Mouse (Mus musculus): ENCODE measurements around the gene Rnf212b. TPM values are rescaled to one million over a fixed set of nuclear protein-coding genes. Genes with fewer than 3 reads are reported as not detected.
"Not testable (repeated sequence)": the region's sequence is repeated elsewhere in the genome, so short reads cannot be mapped to it uniquely, and the experiment has no call there.

Rnf212b gene
- total RNA-seq (2014; rRNA removed) (not detected in 2 replicates), polyA plus RNA-seq (2012; rRNA removed) (not detected in 2 replicates)

GRCm38 (mm10) chr14:54813991-54814390 lies at the start of gene Rnf212b:
TSS of gene Rnf212b (plus strand) at chr14:54814141.
- TF ChIP-seq POLR2A (IDR thresholded peaks at IDR 0.05; ENCODE audit: extremely low read depth, insufficient read depth, low read length) (no peak), CTCF (IDR thresholded peaks at IDR 0.05; ENCODE audit: low read depth, low read length) (no peak)
- WGBS = 86% methylated on average over 29 of the region's 29 CpGs
- Histone ChIP-seq H3K4me1 (ENCODE audit: control insufficient read depth, insufficient read depth, low read length) (no peaks in the 10 kb centered on the region), H3K79me2 (ENCODE audit: control insufficient read depth, insufficient read depth, low read length) (no peaks in the 10 kb centered on the region), H3K27ac (replicated peaks; ENCODE audit: insufficient read depth, low read depth, low read length) (no peak within 1 kb of the TSS), H3K27me3 (ENCODE audit: control insufficient read depth, insufficient read depth, low read length) (no peaks in the 10 kb centered on the region), H3K36me3 (ENCODE audit: control insufficient read depth, insufficient read depth, low read length) (no peaks in the 10 kb centered on the region), H3K9ac (ENCODE audit: low read depth, low read length) (no peak within 1 kb of the TSS), H3K4me3 (ENCODE audit: insufficient read depth, low read depth, low read length) (no peak within 1 kb of the TSS)
- DNase-seq (ENCODE audit: extremely low read depth, low read depth, low spot score) = no peak

DNA sequence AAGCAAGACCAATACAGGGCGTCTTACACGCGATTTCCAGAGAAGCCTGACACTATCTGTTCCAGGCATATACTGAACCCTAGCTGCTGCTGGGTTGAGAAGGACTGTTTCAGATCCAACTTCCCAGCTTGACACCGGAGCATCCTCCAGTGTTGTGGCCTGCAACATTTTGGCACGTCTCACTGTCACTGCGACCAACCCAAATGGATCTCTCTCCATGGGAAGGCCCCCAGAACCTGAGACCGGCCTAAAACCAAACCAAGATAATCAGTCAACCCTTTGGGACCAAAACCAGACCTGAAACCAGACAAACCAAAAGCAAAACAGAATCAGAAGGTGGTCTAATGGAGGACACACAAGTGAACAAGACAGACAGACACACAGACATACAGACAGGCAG lies 47.0 kb upstream of the Rnf212b start:
- not testable (repeated sequence) for H3K9ac ChIP-seq (ENCODE audit: low read depth, low read length); DNase-seq (ENCODE audit: extremely low read depth, low read depth, low spot score); H3K27me3 ChIP-seq (ENCODE audit: control insufficient read depth, insufficient read depth, low read length); H3K36me3 ChIP-seq (ENCODE audit: control insufficient read depth, insufficient read depth, low read length); H3K4me3 ChIP-seq (ENCODE audit: insufficient read depth, low read depth, low read length); H3K4me1 ChIP-seq (ENCODE audit: control insufficient read depth, insufficient read depth, low read length); H3K27ac ChIP-seq (replicated peaks; ENCODE audit: insufficient read depth, low read depth, low read length); H3K79me2 ChIP-seq (ENCODE audit: control insufficient read depth, insufficient read depth, low read length)
- 100% methylated on average over 7 of the region's 7 CpGs for WGBS

DNA sequence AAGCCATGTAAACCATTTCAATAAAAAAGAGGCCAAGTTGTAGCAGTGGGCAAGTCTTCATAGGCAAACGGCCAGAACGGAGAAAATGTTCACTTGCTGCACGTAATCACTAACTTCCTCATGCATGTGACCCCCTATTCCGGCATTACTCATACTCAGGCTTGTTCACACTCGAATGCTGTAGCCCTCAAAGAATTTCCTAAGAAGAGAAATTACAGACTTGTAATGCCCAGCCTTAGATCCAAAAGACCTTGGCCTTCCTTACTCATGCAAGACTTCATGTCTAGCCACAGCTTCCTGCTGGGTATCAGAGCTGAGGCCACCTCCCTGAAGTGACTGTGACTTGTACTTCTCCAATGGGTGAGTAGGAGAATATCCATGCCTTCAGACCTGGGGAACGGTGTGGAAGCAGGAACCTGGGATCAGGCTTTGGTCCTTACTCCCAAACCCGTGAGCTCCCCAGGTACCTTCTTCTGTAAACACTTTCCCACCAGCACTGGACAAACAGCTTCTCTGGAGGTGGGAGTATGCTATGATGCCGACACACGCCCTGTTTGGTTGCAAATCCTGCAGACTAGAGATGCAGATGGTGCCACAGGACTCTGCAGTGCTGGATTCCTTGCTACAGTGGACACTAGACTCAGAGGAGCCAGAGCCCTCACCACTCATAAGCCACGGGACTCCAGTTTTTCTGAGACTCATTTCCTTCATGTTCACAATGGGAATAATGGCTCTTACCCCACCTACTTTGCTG lies 45.5 kb upstream of the Rnf212b start:
- TF ChIP-seq POLR2A (IDR thresholded peaks at IDR 0.05; ENCODE audit: extremely low read depth, insufficient read depth, low read length) (no peak), CTCF (IDR thresholded peaks at IDR 0.05; ENCODE audit: low read depth, low read length) (no peak)
- H3K27me3 ChIP-seq (ENCODE audit: control insufficient read depth, insufficient read depth, low read length) = no peaks in the 10 kb centered on the region
- DNase-seq (ENCODE audit: extremely low read depth, low read depth, low spot score) = no peak
- H3K36me3 ChIP-seq (ENCODE audit: control insufficient read depth, insufficient read depth, low read length) = no peaks in the 10 kb centered on the region
- no peaks in the 10 kb centered on the region for H3K4me1 ChIP-seq (ENCODE audit: control insufficient read depth, insufficient read depth, low read length)
- no peak overlapping the region for H3K4me3 ChIP-seq (ENCODE audit: insufficient read depth, low read depth, low read length)
- WGBS = 72% methylated on average over 10 of the region's 10 CpGs
- H3K9ac ChIP-seq (ENCODE audit: low read depth, low read length) = no peak overlapping the region
- no peaks in the 10 kb centered on the region for H3K79me2 ChIP-seq (ENCODE audit: control insufficient read depth, insufficient read depth, low read length)
- no peak overlapping the region for H3K27ac ChIP-seq (replicated peaks; ENCODE audit: insufficient read depth, low read depth, low read length)

- H3K4me3 ChIP-seq (ENCODE audit: insufficient read depth, low read depth, low read length) = no peak overlapping the region
- 94% methylated on average over 5 of the region's 5 CpGs for WGBS
- DNase-seq (ENCODE audit: extremely low read depth, low read depth, low spot score) = no peak
- H3K27ac ChIP-seq (replicated peaks; ENCODE audit: insufficient read depth, low read depth, low read length) = no peak overlapping the region
- H3K79me2 ChIP-seq (ENCODE audit: control insufficient read depth, insufficient read depth, low read length) = no peaks in the 10 kb centered on the region
- no peak overlapping the region for H3K9ac ChIP-seq (ENCODE audit: low read depth, low read length)
- H3K27me3 ChIP-seq (ENCODE audit: control insufficient read depth, insufficient read depth, low read length) = no peaks in the 10 kb centered on the region
- TF ChIP-seq POLR2A (IDR thresholded peaks at IDR 0.05; ENCODE audit: extremely low read depth, insufficient read depth, low read length) (no peak), CTCF (IDR thresholded peaks at IDR 0.05; ENCODE audit: low read depth, low read length) (no peak)
- no peaks in the 10 kb centered on the region for H3K4me1 ChIP-seq (ENCODE audit: control insufficient read depth, insufficient read depth, low read length)
- no peaks in the 10 kb centered on the region for H3K36me3 ChIP-seq (ENCODE audit: control insufficient read depth, insufficient read depth, low read length)
These were observed 44.9 kb upstream of the Rnf212b start for GRCm38 (mm10) chr14:54769068-54769425.

- Histone ChIP-seq H3K27ac (replicated peaks; ENCODE audit: insufficient read depth, low read depth, low read length) (no peak overlapping the region), H3K4me3 (ENCODE audit: insufficient read depth, low read depth, low read length) (no peak overlapping the region), H3K36me3 (ENCODE audit: control insufficient read depth, insufficient read depth, low read length) (no peaks in the 10 kb centered on the region), H3K79me2 (ENCODE audit: control insufficient read depth, insufficient read depth, low read length) (no peaks in the 10 kb centered on the region), H3K9ac (ENCODE audit: low read depth, low read length) (no peak overlapping the region), H3K27me3 (ENCODE audit: control insufficient read depth, insufficient read depth, low read length) (no peaks in the 10 kb centered on the region), H3K4me1 (ENCODE audit: control insufficient read depth, insufficient read depth, low read length) (no peaks in the 10 kb centered on the region)
- 96% methylated on average over 5 of the region's 5 CpGs for WGBS
- DNase-seq (ENCODE audit: extremely low read depth, low read depth, low spot score) = peak; percentile 31
- TF ChIP-seq CTCF (IDR thresholded peaks at IDR 0.05; ENCODE audit: low read depth, low read length) = no peak
- no peak for TF ChIP-seq POLR2A (IDR thresholded peaks at IDR 0.05; ENCODE audit: extremely low read depth, insufficient read depth, low read length)
These were observed 43.6 kb upstream of the Rnf212b start for GRCm38 (mm10) chr14:54770373-54770772.

GRCm38 (mm10) chr14:54772333-54772856 lies 41.5 kb upstream of the Rnf212b start:
- no peaks in the 10 kb centered on the region for H3K4me1 ChIP-seq (ENCODE audit: control insufficient read depth, insufficient read depth, low read length)
- no peak for DNase-seq (ENCODE audit: extremely low read depth, low read depth, low spot score)
- no peaks in the 10 kb centered on the region for H3K36me3 ChIP-seq (ENCODE audit: control insufficient read depth, insufficient read depth, low read length)
- H3K79me2 ChIP-seq (ENCODE audit: control insufficient read depth, insufficient read depth, low read length) = no peaks in the 10 kb centered on the region
- H3K27ac ChIP-seq (replicated peaks; ENCODE audit: insufficient read depth, low read depth, low read length) = no peak overlapping the region
- no peaks in the 10 kb centered on the region for H3K27me3 ChIP-seq (ENCODE audit: control insufficient read depth, insufficient read depth, low read length)
- H3K4me3 ChIP-seq (ENCODE audit: insufficient read depth, low read depth, low read length) = no peak overlapping the region
- 90% methylated on average over 20 of the region's 20 CpGs for WGBS
- TF ChIP-seq POLR2A (IDR thresholded peaks at IDR 0.05; ENCODE audit: extremely low read depth, insufficient read depth, low read length) (no peak), CTCF (IDR thresholded peaks at IDR 0.05; ENCODE audit: low read depth, low read length) (no peak)
- no peak overlapping the region for H3K9ac ChIP-seq (ENCODE audit: low read depth, low read length)
